Mouse (Mus musculus) neural tube, embryonic 14.5 days (tissue): ENCODE measurements around the gene Pik3c2g. TPM values are rescaled to one million over a fixed set of nuclear protein-coding genes. Genes with fewer than 3 reads are reported as not detected.

Experiments
- ATAC-seq: fragments of 200-750 bp; cut with Nextera tagmentation; 2 replicates; pipeline ENCODE4 v1.8.0; 2017; ENCODE audit warnings: low read depth, mild to moderate bottlenecking, moderate TSS enrichment, moderate library complexity
- H3K27ac ChIP-seq: fragments of 300-500 bp; sonication (generic); 2 replicates; pipeline ENCODE4 v1.5.1; 2014; ENCODE audit warnings: low read depth, mild to moderate bottlenecking, control low read depth, low read length, moderate library complexity, mixed read lengths
- H3K27me3 ChIP-seq: fragments of 300-500 bp; sonication (generic); 2 replicates; pipeline ENCODE4 v1.6.1; 2014; ENCODE audit warnings: low read length; ENCODE audit not compliant: control insufficient read depth, insufficient read depth
- H3K36me3 ChIP-seq: fragments of 300-500 bp; sonication (generic); 2 replicates; pipeline ENCODE4 v1.6.1; 2014; ENCODE audit warnings: low read length, mixed read lengths; ENCODE audit not compliant: control insufficient read depth, insufficient read depth
- H3K4me1 ChIP-seq: fragments of 300-500 bp; sonication (generic); 2 replicates; pipeline ENCODE4 v1.6.1; 2014; ENCODE audit warnings: low read length; ENCODE audit not compliant: control insufficient read depth, insufficient read depth
- H3K4me2 ChIP-seq: fragments of 300-500 bp; sonication (generic); 2 replicates; pipeline ENCODE4 v1.6.1; 2014; ENCODE audit warnings: mild to moderate bottlenecking, low read depth, low read length, control low read depth
- H3K4me3 ChIP-seq: fragments of 300-500 bp; sonication (generic); 2 replicates; pipeline ENCODE4 v1.5.1; 2014; ENCODE audit warnings: low read depth, low read length, control low read depth, mixed read lengths
- H3K9ac ChIP-seq: fragments of 300-500 bp; sonication (generic); replicated peaks from 2 replicates; pipeline ENCODE4 v1.6.1; 2014; ENCODE audit warnings: low read depth, mild to moderate bottlenecking, control low read depth, low read length, mixed read lengths
- H3K9me3 ChIP-seq: fragments of 300-500 bp; sonication (generic); 2 replicates; pipeline ENCODE4 v1.6.1; 2016; ENCODE audit warnings: low read length; ENCODE audit not compliant: control insufficient read depth
- WGBS: fragments of 180-500 bp; shearing (Covaris S2); extraction: QIAGEN DNeasy Blood & Tissue Kit; methylation state at CpG from one replicate; pipeline ENCODE4 v1.1.7; 2014; 5-methylcytosine and 5-hydroxymethylcytosine counted together
- polyA plus RNA-seq: library from polyadenylated mRNA; unstranded; fragments of >200 nt; fragmentation: Nextera tagmentation; extraction: Ambion mirVana; gene quantifications from 2 replicates; pipeline ENCODE4 v1.2.1, GENCODE M21; 2014

Pik3c2g gene
- polyA plus RNA-seq: 0.29 TPM in 1 of 2 replicates, not detected in the other

- no peak within 1 kb of the TSS for H3K4me2 ChIP-seq
- WGBS: 74% methylated on average over 15 of the region's 15 CpGs
- H3K9ac ChIP-seq: no peak within 1 kb of the TSS
- no peak within 1 kb of the TSS for H3K27ac ChIP-seq
- no peaks in the 10 kb centered on the region for H3K9me3 ChIP-seq
- no peaks in the 10 kb centered on the region for H3K36me3 ChIP-seq
- no peaks in the 10 kb centered on the region for H3K4me1 ChIP-seq
- ATAC-seq: no peak
- H3K27me3 ChIP-seq: no peaks in the 10 kb centered on the region
- no peak within 1 kb of the TSS for H3K4me3 ChIP-seq
Observed at GRCm38 (mm10) chr6:139586892-139587291, at the start of gene Pik3c2g. Gene Pik3c2g (plus strand): TSS chr6:139587221.

GRCm38 (mm10) chr6:139538469-139538868 is 48.6 kb upstream of the Pik3c2g start:
- no peak for ATAC-seq
- WGBS: 63% methylated on average over 2 of the region's 2 CpGs
- H3K4me3 ChIP-seq: no peak overlapping the region
- no peak overlapping the region for H3K9ac ChIP-seq
- H3K9me3 ChIP-seq: no peaks in the 10 kb centered on the region
- H3K4me1 ChIP-seq: no peaks in the 10 kb centered on the region
- no peak overlapping the region for H3K4me2 ChIP-seq
- no peaks in the 10 kb centered on the region for H3K36me3 ChIP-seq
- H3K27ac ChIP-seq: no peak overlapping the region
- H3K27me3 ChIP-seq: no peaks in the 10 kb centered on the region

DNA sequence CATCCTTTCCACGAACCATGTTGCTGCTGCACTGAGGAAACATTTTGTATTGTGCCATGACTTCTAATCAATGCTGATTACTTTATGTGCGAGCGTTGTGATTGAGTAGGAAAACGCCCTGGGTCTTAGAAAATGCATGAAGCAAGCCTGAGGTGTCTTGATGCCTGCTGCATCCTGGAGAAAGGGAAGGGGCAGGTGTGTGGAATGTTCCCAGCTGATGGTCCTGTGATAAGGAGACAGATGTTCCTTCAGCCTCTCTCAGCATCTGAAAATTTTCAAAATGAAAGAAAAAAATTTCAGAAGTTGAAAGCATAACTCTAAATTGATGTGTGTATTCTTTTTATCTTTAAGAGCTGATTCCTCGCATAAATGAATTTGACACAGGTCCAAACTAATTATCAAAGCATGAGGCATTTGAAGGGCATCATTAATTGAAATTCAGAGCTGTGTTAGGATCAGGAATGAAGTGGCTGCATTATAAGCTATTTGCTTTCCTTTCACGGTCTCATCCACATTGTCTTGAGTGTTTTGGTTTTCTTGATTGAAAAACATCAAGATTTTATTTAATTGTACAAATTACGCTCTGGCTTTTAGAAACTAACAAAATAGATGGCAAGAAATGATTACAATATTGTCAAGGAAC is 31.4 kb upstream of the Pik3c2g start:
- ATAC-seq: no peak
- Histone ChIP-seq H3K36me3 (no peaks in the 10 kb centered on the region), H3K27ac (no peak overlapping the region), H3K9ac (no peak overlapping the region), H3K9me3 (no peaks in the 10 kb centered on the region), H3K4me3 (no peak overlapping the region), H3K4me1 (no peaks in the 10 kb centered on the region), H3K4me2 (no peak overlapping the region), H3K27me3 (no peaks in the 10 kb centered on the region)
- WGBS: 66% methylated on average over 7 of the region's 7 CpGs

DNA sequence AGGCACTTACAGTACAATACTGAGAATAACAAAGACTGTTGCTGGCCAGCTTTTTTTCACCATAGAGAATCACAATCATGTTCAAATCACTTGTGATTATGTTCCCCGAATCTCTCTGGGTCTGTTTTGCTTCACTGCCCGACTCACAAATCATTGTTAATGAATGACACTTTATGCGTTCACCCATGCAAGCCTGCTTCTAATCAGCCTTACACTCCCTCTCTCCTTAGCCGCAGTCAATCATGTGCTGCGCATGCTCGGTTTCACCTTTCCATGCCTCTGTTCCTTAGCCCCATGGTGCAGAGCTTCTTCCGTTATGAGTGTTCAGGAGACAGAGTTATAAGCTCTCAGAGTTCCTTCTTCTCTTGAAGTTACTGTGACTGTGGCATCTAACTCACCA is 17.8 kb upstream of the Pik3c2g start:
- Histone ChIP-seq H3K4me2 (no peak overlapping the region), H3K4me3 (no peak overlapping the region), H3K4me1 (no peaks in the 10 kb centered on the region), H3K27ac (no peak overlapping the region), H3K36me3 (no peaks in the 10 kb centered on the region), H3K27me3 (no peaks in the 10 kb centered on the region), H3K9ac (no peak overlapping the region), H3K9me3 (no peaks in the 10 kb centered on the region)
- peak; percentile 68; the same call in 1 of the 2 replicates for ATAC-seq
- WGBS: 47% methylated on average over 7 of the region's 7 CpGs

DNA sequence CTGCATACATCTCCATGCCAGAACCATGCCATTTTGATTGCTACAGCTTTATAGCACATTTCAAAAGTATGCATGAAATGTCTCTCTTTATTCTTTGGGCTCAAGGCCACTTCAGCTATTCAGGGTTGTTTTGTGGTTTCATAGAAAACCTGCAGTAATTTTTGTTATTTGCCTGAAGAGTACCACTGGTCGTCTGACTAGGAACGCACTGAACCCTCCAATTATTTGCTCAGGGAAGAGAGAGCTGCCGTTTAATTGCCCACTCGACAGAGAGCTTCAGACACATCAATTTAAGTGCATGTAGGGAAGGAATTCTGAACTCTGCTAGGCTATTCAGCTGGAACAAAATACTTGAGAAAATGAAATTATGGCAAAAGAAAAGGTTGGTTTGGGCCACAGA is 11.2 kb upstream of the Pik3c2g start:
- no peak overlapping the region for H3K4me2 ChIP-seq
- ATAC-seq: no peak
- H3K9ac ChIP-seq: no peak overlapping the region
- H3K36me3 ChIP-seq: no peaks in the 10 kb centered on the region
- H3K9me3 ChIP-seq: no peaks in the 10 kb centered on the region
- no peaks in the 10 kb centered on the region for H3K27me3 ChIP-seq
- H3K4me3 ChIP-seq: no peak overlapping the region
- no peaks in the 10 kb centered on the region for H3K4me1 ChIP-seq
- 44% methylated on average over 4 of the region's 4 CpGs for WGBS
- H3K27ac ChIP-seq: no peak overlapping the region

GRCm38 (mm10) chr6:139576261-139577014 is 10.6 kb upstream of the Pik3c2g start:
- Histone ChIP-seq H3K4me1 (no peaks in the 10 kb centered on the region), H3K36me3 (no peaks in the 10 kb centered on the region), H3K4me2 (no peak overlapping the region), H3K27me3 (no peaks in the 10 kb centered on the region), H3K9me3 (no peaks in the 10 kb centered on the region), H3K4me3 (no peak overlapping the region), H3K27ac (no peak overlapping the region), H3K9ac (no peak overlapping the region)
- WGBS: 73% methylated on average over 10 of the region's 10 CpGs
- no peak for ATAC-seq

GRCm38 (mm10) chr6:139577026-139577861 is 9.8 kb upstream of the Pik3c2g start:
- Histone ChIP-seq H3K4me3 (no peak overlapping the region), H3K4me1 (no peaks in the 10 kb centered on the region), H3K4me2 (no peak overlapping the region), H3K27ac (no peak overlapping the region), H3K9me3 (no peaks in the 10 kb centered on the region), H3K36me3 (no peaks in the 10 kb centered on the region), H3K9ac (no peak overlapping the region), H3K27me3 (no peaks in the 10 kb centered on the region)
- 0 out of 2 replicates have a peak, but pooled peaks have one; percentile 58 for ATAC-seq
- 57% methylated on average over 18 of the region's 18 CpGs for WGBS

- ATAC-seq: no peak
- no peak overlapping the region for H3K27ac ChIP-seq
- no peaks in the 10 kb centered on the region for H3K27me3 ChIP-seq
- no peak overlapping the region for H3K9ac ChIP-seq
- no peaks in the 10 kb centered on the region for H3K9me3 ChIP-seq
- no peak overlapping the region for H3K4me3 ChIP-seq
- 77% methylated on average over 12 of the region's 12 CpGs for WGBS
- no peaks in the 10 kb centered on the region for H3K36me3 ChIP-seq
- H3K4me2 ChIP-seq: no peak overlapping the region
- H3K4me1 ChIP-seq: no peaks in the 10 kb centered on the region
Observed at GRCm38 (mm10) chr6:139587478-139587877, 457 bp downstream of the Pik3c2g start.

GRCm38 (mm10) chr6:139588409-139588808 is 1.4 kb downstream of the Pik3c2g start:
- Histone ChIP-seq H3K4me3 (no peak overlapping the region), H3K9ac (no peak overlapping the region), H3K27me3 (no peaks in the 10 kb centered on the region), H3K4me1 (no peaks in the 10 kb centered on the region), H3K9me3 (no peaks in the 10 kb centered on the region), H3K4me2 (no peak overlapping the region), H3K27ac (no peak overlapping the region), H3K36me3 (no peaks in the 10 kb centered on the region)
- 32% methylated on average over 15 of the region's 15 CpGs for WGBS
- no peak for ATAC-seq
